Mouse (Mus musculus) MEL (cell line): ENCODE results near the gene Dcpp1. TPM values are rescaled to one million over a fixed set of nuclear protein-coding genes. Genes with fewer than 3 reads are reported as not detected.

Experiments
- DNase-seq: peaks from one replicate; pipeline ENCODE4 v3.0.0; 2011; ENCODE audit warnings: low read depth, low spot score
- H3K27ac ChIP-seq: 2 replicates; pipeline ENCODE4 v1.5.1; 2012; ENCODE audit warnings: low read depth, mild to moderate bottlenecking, control low read depth, low read length, moderate library complexity; ENCODE audit not compliant: control insufficient read depth
- H3K27me3 ChIP-seq, 2 experiments: fragments of 150-350 bp in 1 of 2; sonication (generic) in 1 of 2; 2 replicates each; pipeline ENCODE4 v1.6.1; 2012; ENCODE audit warnings: low read length in 2 of 2, mild to moderate bottlenecking in 2 of 2, improper control_type of control experiment in 1 of 2, moderate library complexity in 1 of 2; ENCODE audit not compliant: insufficient read depth in 2 of 2, control insufficient read depth in 1 of 2
- H3K36me3 ChIP-seq, 2 experiments: 2 replicates each; pipeline ENCODE4 v1.6.1; 2012 to 2014; ENCODE audit warnings: low read length in 2 of 2, improper control_type of control experiment in 1 of 2, inconsistent platforms in 1 of 2, mild to moderate bottlenecking in 1 of 2; ENCODE audit not compliant: insufficient read depth in 2 of 2, control insufficient read depth in 1 of 2
- H3K4me1 ChIP-seq, 2 experiments: fragments of 150-350 bp in 1 of 2; sonication (generic) in 1 of 2; 2 replicates each; pipeline ENCODE4 v1.6.1; 2012; ENCODE audit warnings: low read length in 2 of 2, improper control_type of control experiment in 1 of 2, mild to moderate bottlenecking in 1 of 2; ENCODE audit not compliant: insufficient read depth in 2 of 2, control insufficient read depth in 1 of 2
- H3K4me3 ChIP-seq, 2 experiments: fragments of 150-350 bp in 1 of 2; sonication (generic) in 1 of 2; 2 replicates each; pipeline ENCODE4 v1.5.1; 2012; ENCODE audit warnings: low read depth in 2 of 2, low read length in 2 of 2, mild to moderate bottlenecking in 2 of 2, moderate library complexity in 2 of 2, control low read depth in 1 of 2, improper control_type of control experiment in 1 of 2; ENCODE audit not compliant: control insufficient read depth in 1 of 2, insufficient read depth in 1 of 2
- H3K79me2 ChIP-seq: 2 replicates; pipeline ENCODE4 v1.6.1; 2012; ENCODE audit warnings: mild to moderate bottlenecking, low read length, moderate library complexity; ENCODE audit not compliant: control insufficient read depth, poor library complexity, insufficient read depth
- H3K9ac ChIP-seq: 2 replicates; pipeline ENCODE4 v1.6.1; 2012; ENCODE audit warnings: low read depth, mild to moderate bottlenecking, control low read depth, low read length, moderate library complexity; ENCODE audit not compliant: control insufficient read depth, poor library complexity, severe bottlenecking
- H3K9me3 ChIP-seq: fragments of 150-350 bp; sonication (generic); replicated peaks from 2 replicates; pipeline ENCODE4 v1.6.1; 2012; ENCODE audit warnings: mild to moderate bottlenecking, low read length, improper control_type of control experiment, moderate library complexity; ENCODE audit not compliant: insufficient read depth
- CTCF ChIP-seq, 3 experiments: IDR thresholded peaks in 2 of 3; conservative IDR thresholded peaks in 1 of 3; 2 replicates each; pipeline ENCODE4 v1.5.1; 2011 to 2012; ENCODE audit warnings: low read length in 3 of 3, low read depth in 2 of 3, mild to moderate bottlenecking in 2 of 3, improper control_type of control experiment in 1 of 3, inconsistent platforms in 1 of 3, mixed read lengths in 1 of 3, moderate library complexity in 1 of 3; ENCODE audit not compliant: control insufficient read depth in 1 of 3, insufficient read depth in 1 of 3, poor library complexity in 1 of 3, severe bottlenecking in 1 of 3
- ELF1 ChIP-seq: IDR thresholded peaks from 2 replicates; pipeline ENCODE4 v1.6.1; 2014; ENCODE audit warnings: low read depth, mild to moderate bottlenecking, inconsistent platforms, low read length, improper control_type of control experiment, moderate library complexity
- EP300 ChIP-seq, 2 experiments: IDR thresholded peaks; 2 replicates each; pipeline ENCODE4 v1.6.1; 2011; ENCODE audit warnings: improper control_type of control experiment in 2 of 2, low read length in 2 of 2, low read depth in 1 of 2, mild to moderate bottlenecking in 1 of 2
- JUND ChIP-seq: IDR thresholded peaks from 2 replicates; pipeline ENCODE4 v1.6.1; 2011; ENCODE audit warnings: low read depth, mild to moderate bottlenecking, improper control_type of control experiment, low read length
- MAX ChIP-seq: IDR thresholded peaks from 2 replicates; pipeline ENCODE4 v1.6.1; 2011; ENCODE audit warnings: low read length, improper control_type of control experiment
- RAD21 ChIP-seq: IDR thresholded peaks from 2 replicates; pipeline ENCODE4 v1.6.1; 2011; ENCODE audit warnings: mild to moderate bottlenecking, low read depth, low read length, improper control_type of control experiment
- SMC3 ChIP-seq: IDR thresholded peaks from 2 replicates; pipeline ENCODE4 v1.6.1; 2011; ENCODE audit warnings: low read depth, low read length, improper control_type of control experiment
- UBTF ChIP-seq: IDR thresholded peaks from 2 replicates; pipeline ENCODE4 v1.6.1; 2012; ENCODE audit warnings: low read depth, mild to moderate bottlenecking, inconsistent platforms, low read length, improper control_type of control experiment, moderate library complexity, borderline replicate concordance; ENCODE audit not compliant: insufficient read depth
- USF2 ChIP-seq, 2 experiments: IDR thresholded peaks; 2 replicates each; pipeline ENCODE4 v1.6.1; 2011 to 2012; ENCODE audit warnings: improper control_type of control experiment in 2 of 2, low read length in 2 of 2, borderline replicate concordance in 1 of 2, inconsistent platforms in 1 of 2, low read depth in 1 of 2, mild to moderate bottlenecking in 1 of 2; ENCODE audit not compliant: insufficient read depth in 1 of 2
- ZC3H11A ChIP-seq: IDR thresholded peaks from 2 replicates; pipeline ENCODE4 v1.6.1; 2012; ENCODE audit warnings: low read depth, mild to moderate bottlenecking, inconsistent platforms, low read length, improper control_type of control experiment
- ZNF384 ChIP-seq: IDR thresholded peaks from 2 replicates; pipeline ENCODE4 v1.6.1; 2012; ENCODE audit warnings: low read depth, mild to moderate bottlenecking, inconsistent platforms, low read length, improper control_type of control experiment
- polyA plus RNA-seq, 2 experiments: library from polyadenylated mRNA; stranded (reverse) in 1 of 2; unstranded in 1 of 2; fragments of >175 nt in 1 of 2; fragments of >200 nt in 1 of 2; gene quantifications; 2 replicates each; pipeline versions ENCODE4 v1.2.1 to v1.2.4; 2012; ENCODE audit warnings: low replicate concordance in 2 of 2, low read depth in 1 of 2; ENCODE audit not compliant: insufficient read length in 2 of 2, insufficient read depth in 1 of 2, missing spikeins in 1 of 2
- total RNA-seq: library from RNA; depleted of rRNA; stranded (reverse); fragments of 300-350 nt; gene quantifications from 2 replicates; pipeline ENCODE4 v1.2.3, GENCODE M21; 2012

Gene Dcpp1
- total and polyA plus RNA-seq, 3 experiments: not detected

- TF ChIP-seq EP300 (IDR thresholded peaks at IDR 0.05; ENCODE audit: low read depth in 1 of 2, low read length in 2 of 2) (peak in 1 of 2 experiments; percentile 45; a peak in 2 of 4 replicates), ELF1 (peak; percentile 51; the same call in 1 of the 2 replicates), ZNF384 (0 out of 2 replicates have a peak, but pooled peaks have one; percentile 16)
Measured at GRCm38 (mm10) chr17:23850853-23851749, 29.6 kb upstream of the Dcpp1 start (continued).

DNA sequence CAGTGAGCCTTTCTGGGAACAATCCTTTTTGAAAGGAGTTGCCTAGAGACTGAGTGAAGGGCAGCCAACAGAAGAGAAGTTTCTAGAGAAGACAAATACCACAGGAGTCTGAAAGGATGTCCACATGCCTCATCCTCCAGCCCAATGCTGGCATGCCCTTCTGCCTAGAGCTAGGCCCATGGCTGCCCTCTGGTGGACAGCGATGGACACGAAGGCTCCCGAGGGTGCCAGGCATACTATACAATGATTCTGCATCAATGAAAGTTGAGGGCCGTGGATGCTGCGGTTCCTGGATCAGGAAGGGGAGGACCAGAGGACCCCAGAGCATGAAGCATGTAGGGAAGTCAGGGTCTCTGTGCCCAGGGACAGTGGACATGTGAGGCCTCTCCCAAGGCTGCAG, 27.4 kb upstream of the Dcpp1 start:
- Histone ChIP-seq H3K4me1 (peaks cover 2 to 4% of the 10 kb centered on the region in 2 experiments), H3K9ac (no peak overlapping the region), H3K9me3 (no peaks in the 10 kb centered on the region), H3K4me3 (no peak overlapping the region), H3K27me3 (no peaks in the 10 kb centered on the region), H3K79me2 (no peaks in the 10 kb centered on the region), H3K27ac (no peak overlapping the region), H3K36me3 (peaks cover 0 to 2% of the 10 kb centered on the region in 2 experiments; a peak in 2 of 4 replicates)
- TF ChIP-seq RAD21 (peak; percentile 18), MAX (no peak), JUND (no peak), CTCF (IDR thresholded peaks at IDR 0.05 in 2 of 3, conservative IDR thresholded peaks at IDR 0.05 in 1 of 3; ENCODE audit: control insufficient read depth in 1 of 3, insufficient read depth in 1 of 3, low read depth in 2 of 3, low read length in 3 of 3, poor library complexity in 1 of 3, severe bottlenecking in 1 of 3) (peak; percentile 59 to 72 (median 65)), ZC3H11A (peak; percentile 17; the same call in 1 of the 2 replicates), UBTF (no peak), SMC3 (peak; percentile 51)
- peak; percentile 57 for DNase-seq

DNA sequence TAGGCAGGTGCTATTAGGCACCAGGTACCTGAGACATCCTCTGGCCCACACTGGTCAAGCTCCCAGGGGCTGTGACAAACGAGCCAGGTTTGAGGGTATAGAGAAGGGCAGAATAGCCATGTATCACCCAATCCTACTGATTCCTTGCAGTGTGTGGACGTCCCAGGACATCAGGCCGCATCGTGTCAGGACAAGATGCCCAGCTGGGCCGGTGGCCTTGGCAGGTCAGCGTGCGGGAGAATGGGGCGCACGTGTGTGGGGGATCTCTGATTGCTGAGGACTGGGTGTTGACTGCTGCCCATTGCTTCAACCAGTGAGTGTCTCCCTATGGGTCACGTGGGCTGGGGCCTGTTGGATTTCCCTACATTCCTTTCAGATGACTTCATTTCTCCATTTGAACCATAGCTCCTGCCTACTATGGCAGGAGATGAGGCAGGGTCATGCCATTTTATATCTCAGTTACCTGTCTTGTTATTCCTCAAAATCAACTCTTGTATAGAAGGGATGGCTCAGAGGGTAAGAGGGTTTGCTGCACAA, 26.4 kb upstream of the Dcpp1 start:
- Histone ChIP-seq H3K79me2 (no peaks in the 10 kb centered on the region), H3K9me3 (no peaks in the 10 kb centered on the region), H3K4me3 (no peak overlapping the region), H3K9ac (no peak overlapping the region), H3K36me3 (peaks cover 0 to 2% of the 10 kb centered on the region in 2 experiments; a peak in 2 of 4 replicates), H3K27ac (no peak overlapping the region), H3K4me1 (peaks cover 2 to 4% of the 10 kb centered on the region in 2 experiments), H3K27me3 (no peaks in the 10 kb centered on the region)
- no peak for TF ChIP-seq USF2 (IDR thresholded peaks at IDR 0.05; ENCODE audit: borderline replicate concordance in 1 of 2, insufficient read depth in 1 of 2, low read depth in 1 of 2, low read length in 2 of 2)
- DNase-seq: no peak
